Mouse (Mus musculus) intestine, embryonic 16.5 days (tissue): Measurements from ENCODE around the gene Olfr519. TPM values are rescaled to one million over a fixed set of nuclear protein-coding genes. Genes with fewer than 3 reads are reported as not detected.
A peak's percentile ranks its signal among the peaks of the same experiment; 100 is the strongest.

Experiments used
- ATAC-seq: fragments of 200-750 bp; cut with Nextera tagmentation; 2 replicates; pipeline ENCODE4 v1.8.0; 2017; ENCODE audit warnings: moderate TSS enrichment, moderate library complexity
- H3K27ac ChIP-seq: fragments of 300-500 bp; sonication (generic); 2 replicates; pipeline ENCODE4 v1.5.1; 2014; ENCODE audit warnings: mild to moderate bottlenecking, low read length
- H3K27me3 ChIP-seq: fragments of 300-500 bp; sonication (generic); replicated peaks from 2 replicates; pipeline ENCODE4 v1.6.1; 2014; ENCODE audit warnings: low read length, control low read depth, mixed read lengths; ENCODE audit not compliant: control insufficient read depth, insufficient read depth
- H3K36me3 ChIP-seq: fragments of 300-500 bp; sonication (generic); 2 replicates; pipeline ENCODE4 v1.6.1; 2014; ENCODE audit warnings: low read length, control low read depth; ENCODE audit not compliant: control insufficient read depth, insufficient read depth
- H3K4me1 ChIP-seq: fragments of 300-500 bp; sonication (generic); 2 replicates; pipeline ENCODE4 v1.6.1; 2014; ENCODE audit warnings: low read length, control low read depth, mixed read lengths; ENCODE audit not compliant: control insufficient read depth, insufficient read depth
- H3K4me2 ChIP-seq: fragments of 300-500 bp; sonication (generic); 2 replicates; pipeline ENCODE4 v1.6.1; 2014; ENCODE audit warnings: low read depth, low read length, control low read depth
- H3K4me3 ChIP-seq: fragments of 300-500 bp; sonication (generic); 2 replicates; pipeline ENCODE4 v1.5.1; 2014; ENCODE audit warnings: mild to moderate bottlenecking, low read length
- H3K9ac ChIP-seq: fragments of 300-500 bp; sonication (generic); 2 replicates; pipeline ENCODE4 v1.6.1; 2014; ENCODE audit warnings: low read depth, low read length
- H3K9me3 ChIP-seq: fragments of 300-500 bp; sonication (generic); 2 replicates; pipeline ENCODE4 v1.6.1; 2016; ENCODE audit warnings: low read length, control low read depth; ENCODE audit not compliant: control insufficient read depth
- WGBS: fragments of 180-500 bp; shearing (Covaris S2); extraction: QIAGEN DNeasy Blood & Tissue Kit; methylation state at CpG from one replicate; pipeline ENCODE4 v1.1.7; 2014; 5-methylcytosine and 5-hydroxymethylcytosine counted together
- polyA plus RNA-seq: library from polyadenylated mRNA; unstranded; fragments of >200 nt; fragmentation: Nextera tagmentation; extraction: Ambion mirVana; gene quantifications from 2 replicates; pipeline ENCODE4 v1.2.1, GENCODE M21; 2015

The Olfr519 gene
- not detected in 2 replicates for polyA plus RNA-seq

DNA sequence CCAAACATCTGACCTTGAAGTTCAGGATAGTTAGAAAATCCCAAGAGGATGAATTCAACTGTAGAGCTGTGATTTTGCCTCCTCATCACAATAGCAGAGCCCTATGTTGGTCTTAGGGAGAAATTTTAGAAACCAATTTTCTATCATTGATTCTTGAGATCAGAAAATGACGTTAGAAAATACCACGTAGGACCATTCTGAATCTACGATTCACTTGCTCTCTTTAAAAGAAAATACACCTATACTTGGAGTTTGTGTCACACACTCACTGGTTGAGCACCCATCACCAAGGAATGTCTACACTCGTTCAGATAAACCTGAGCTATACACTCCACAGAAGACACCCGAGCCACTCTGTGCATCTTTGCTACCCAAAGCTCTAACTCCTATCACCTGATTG, at the start of gene Olfr519:
TSS of gene Olfr519 (minus strand) at position 101 of the 400 bp plus-strand sequence.
- ATAC-seq, result no peak
- H3K4me2 ChIP-seq, result no peak within 1 kb of the TSS
- 80% methylated on average over 5 of the region's 5 CpGs for WGBS
- no peaks in the 10 kb centered on the region for H3K4me1 ChIP-seq
- no peak within 1 kb of the TSS for H3K9ac ChIP-seq
- H3K36me3 ChIP-seq, result no peaks in the 10 kb centered on the region
- H3K27me3 ChIP-seq, result no peaks in the 10 kb centered on the region
- no peak within 1 kb of the TSS for H3K4me3 ChIP-seq
- H3K9me3 ChIP-seq, result no peaks in the 10 kb centered on the region
- no peak within 1 kb of the TSS for H3K27ac ChIP-seq

DNA sequence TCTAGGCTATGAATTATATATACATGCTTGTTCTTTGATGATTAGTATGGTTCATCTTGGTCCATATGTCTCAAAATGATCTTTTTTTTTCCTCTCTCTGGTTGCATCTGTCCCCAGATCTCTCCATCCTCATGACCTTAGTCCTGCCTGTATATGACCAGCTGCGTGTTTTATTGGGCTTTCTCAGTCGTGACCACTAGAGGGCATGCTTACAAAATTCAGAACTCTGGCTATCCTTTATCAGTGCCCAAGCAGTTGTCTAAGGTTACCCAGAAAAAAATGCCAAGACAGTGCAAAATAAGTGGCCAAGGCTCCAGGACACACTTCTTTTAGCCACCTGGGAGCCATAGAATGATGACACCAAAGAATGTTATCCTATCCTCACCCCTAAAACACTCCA, 49.8 kb upstream of the Olfr519 start:
- peak; percentile 66 for ATAC-seq

DNA sequence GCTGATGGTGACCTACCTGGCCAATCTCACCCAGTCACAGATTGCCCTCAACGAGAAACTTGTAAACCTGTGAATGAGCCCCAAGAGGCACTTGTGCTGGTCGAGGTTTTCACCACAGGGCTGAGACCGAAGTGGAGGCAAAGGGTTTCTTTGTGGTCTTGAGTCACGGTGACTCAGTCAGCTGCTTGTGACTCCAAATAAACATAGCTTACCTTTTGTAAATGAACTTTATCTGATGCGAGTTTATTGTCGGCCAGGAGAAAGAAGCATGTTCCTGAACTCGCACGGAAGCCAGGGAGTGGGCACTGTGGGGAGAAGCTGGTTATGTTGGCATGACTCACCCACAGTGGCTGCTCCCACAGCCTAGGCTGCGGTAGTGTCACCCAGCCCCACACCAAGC, 47.2 kb upstream of the Olfr519 start:
- no peak for ATAC-seq
- 86% methylated on average over 9 of the region's 9 CpGs for WGBS
- H3K9me3 ChIP-seq, result no peaks in the 10 kb centered on the region

More for the DNA sequence above, 49.8 kb upstream of the Olfr519 start:
- H3K27ac ChIP-seq, result no peak overlapping the region
- H3K4me1 ChIP-seq, result no peaks in the 10 kb centered on the region
- H3K9ac ChIP-seq, result no peak overlapping the region
- no peak overlapping the region for H3K4me2 ChIP-seq
- no peaks in the 10 kb centered on the region; the same call in 1 of the 2 replicates for H3K27me3 ChIP-seq
- no peak overlapping the region for H3K4me3 ChIP-seq
- H3K9me3 ChIP-seq, result no peaks in the 10 kb centered on the region
- 10% methylated on average over 2 of the region's 2 CpGs for WGBS
- H3K36me3 ChIP-seq, result peaks cover 16% of the 10 kb centered on the region; the same call in 1 of the 2 replicates

DNA sequence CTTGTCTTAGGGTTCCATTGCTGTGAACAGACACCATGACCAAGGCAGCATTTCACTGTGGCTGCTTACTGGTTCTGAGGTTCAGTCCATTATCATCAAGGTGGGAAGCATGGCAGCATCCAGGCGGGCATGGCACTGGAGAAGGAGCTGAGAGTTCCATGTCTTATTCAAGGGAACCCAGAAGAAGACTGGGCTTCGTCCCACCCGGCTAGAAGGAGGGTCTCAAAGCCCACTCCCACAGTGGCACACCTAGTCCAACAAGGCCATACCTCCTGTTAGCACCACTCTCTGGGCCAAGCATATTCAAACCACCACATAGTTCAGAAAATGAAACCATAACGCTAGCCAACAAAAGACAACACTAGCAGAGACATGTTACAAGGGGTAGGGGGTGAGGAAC, 42.4 kb upstream of the Olfr519 start:
- H3K4me1 ChIP-seq, result peaks cover 10% of the 10 kb centered on the region
- no peak overlapping the region for H3K27ac ChIP-seq
- H3K27me3 ChIP-seq, result no peaks in the 10 kb centered on the region
- H3K36me3 ChIP-seq, result peaks cover 26% of the 10 kb centered on the region
- WGBS, result 92% methylated on average over 4 of the region's 4 CpGs
- no peak overlapping the region for H3K9ac ChIP-seq
- no peak overlapping the region for H3K4me2 ChIP-seq
- H3K4me3 ChIP-seq, result no peak overlapping the region
- no peak for ATAC-seq
- no peaks in the 10 kb centered on the region for H3K9me3 ChIP-seq

More for the DNA sequence above, 47.2 kb upstream of the Olfr519 start:
- no peak overlapping the region for H3K4me2 ChIP-seq
- no peaks in the 10 kb centered on the region for H3K4me1 ChIP-seq
- no peak overlapping the region for H3K4me3 ChIP-seq
- no peak overlapping the region for H3K27ac ChIP-seq
- H3K36me3 ChIP-seq, result peaks cover 28% of the 10 kb centered on the region
- no peak overlapping the region for H3K9ac ChIP-seq
- H3K27me3 ChIP-seq, result no peaks in the 10 kb centered on the region

DNA sequence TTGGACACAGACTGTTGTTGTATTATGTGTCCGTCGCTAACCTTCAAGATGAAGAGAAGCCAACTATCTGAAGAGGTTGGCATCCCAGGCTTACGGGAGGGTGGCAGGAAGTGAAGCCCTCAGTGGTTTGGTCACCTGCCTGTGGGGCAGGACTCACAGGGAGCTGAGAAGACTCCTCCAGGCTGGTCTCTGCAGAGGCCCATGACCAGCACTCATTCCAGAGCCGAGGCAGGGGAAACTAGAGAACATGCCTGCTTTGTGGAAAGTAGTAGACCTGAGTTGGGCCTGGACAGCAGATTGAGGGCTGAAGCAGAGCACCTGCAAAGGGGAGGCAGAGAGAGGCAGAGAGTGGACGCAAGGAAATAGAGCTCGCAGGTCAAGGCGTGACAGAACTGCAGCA, 41.2 kb upstream of the Olfr519 start:
- WGBS, result 86% methylated on average over 7 of the region's 7 CpGs
- H3K27ac ChIP-seq, result no peak overlapping the region
- peaks cover 16% of the 10 kb centered on the region for H3K36me3 ChIP-seq
- no peaks in the 10 kb centered on the region for H3K27me3 ChIP-seq
- peaks cover 10% of the 10 kb centered on the region for H3K4me1 ChIP-seq
- H3K4me3 ChIP-seq, result peak overlapping the region; percentile 99
- no peaks in the 10 kb centered on the region for H3K9me3 ChIP-seq
- peak overlapping the region; percentile 83 for H3K4me2 ChIP-seq
- ATAC-seq, result no peak
- peak overlapping the region; percentile 98 for H3K9ac ChIP-seq

DNA sequence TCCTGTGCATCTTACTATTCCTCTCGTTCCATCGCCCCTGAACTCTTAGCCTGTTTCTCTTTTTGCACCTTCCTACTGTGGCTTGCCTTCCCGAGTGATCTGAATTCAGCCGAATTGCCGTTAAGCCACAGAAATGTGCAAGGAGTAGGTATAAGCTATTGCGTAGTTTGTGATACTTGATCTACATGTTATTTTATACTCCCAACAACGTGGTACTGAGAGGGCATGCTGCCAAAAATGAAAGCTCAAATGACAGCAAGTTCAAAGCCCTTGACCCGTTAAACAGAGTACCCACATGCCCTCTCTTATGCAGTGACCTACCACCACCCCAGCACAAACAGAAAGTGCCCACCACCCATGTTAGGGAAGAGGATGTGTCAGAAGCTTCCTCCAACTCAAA, 40.6 kb upstream of the Olfr519 start:
- no peak overlapping the region for H3K27ac ChIP-seq
- no peak for ATAC-seq
- WGBS, result 6% methylated on average over 8 of the region's 8 CpGs

DNA sequence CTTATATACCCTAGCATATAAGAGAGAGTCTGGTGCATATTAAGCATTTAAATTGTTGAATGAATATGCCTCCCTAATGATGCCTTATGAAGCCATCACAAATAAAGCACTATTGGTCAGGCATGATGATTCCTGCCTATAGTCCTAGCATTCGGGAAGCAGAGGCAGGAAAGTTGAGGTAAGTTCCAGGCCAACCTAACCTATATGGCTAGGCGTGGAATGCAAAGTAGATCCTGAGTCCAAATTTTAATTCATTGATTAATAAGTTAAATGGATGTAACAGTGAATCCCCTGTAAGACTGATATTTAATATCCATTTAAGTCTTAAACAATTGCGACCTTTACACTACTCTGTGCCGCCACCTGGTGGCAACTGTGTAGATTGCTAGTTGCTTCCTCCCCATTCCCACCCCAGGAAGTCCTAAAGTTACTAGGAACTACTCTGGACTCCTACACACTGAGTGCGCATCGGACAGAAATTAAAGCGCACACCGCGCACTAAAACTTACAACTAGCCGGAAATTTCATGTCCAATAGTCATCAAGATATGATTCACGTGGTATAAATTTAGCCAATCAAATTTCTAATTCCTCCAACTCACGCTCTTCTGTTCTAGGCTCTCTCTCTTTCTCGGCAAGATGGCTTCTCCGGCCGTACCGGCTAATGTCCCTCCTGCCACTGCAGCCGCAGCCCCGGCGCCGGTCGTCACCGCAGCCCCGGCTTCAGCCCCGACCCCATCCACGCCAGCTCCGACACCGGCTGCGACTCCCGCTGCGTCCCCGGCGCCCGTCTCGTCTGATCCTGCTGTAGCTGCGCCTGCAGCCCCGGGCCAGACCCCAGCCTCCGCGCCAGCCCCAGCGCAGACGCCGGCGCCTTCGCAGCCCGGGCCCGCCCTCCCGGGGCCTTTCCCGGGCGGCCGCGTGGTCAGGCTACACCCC, 39.8 kb upstream of the Olfr519 start, which contains the start of gene Eif3f:
TSS of gene Eif3f (plus strand) at position 624 of the 938 bp plus-strand sequence.
- no peaks in the 10 kb centered on the region for H3K27me3 ChIP-seq
- H3K4me1 ChIP-seq, result peaks cover 10% of the 10 kb centered on the region
- peak within 1 kb of the TSS; percentile 72 for H3K27ac ChIP-seq
- H3K9ac ChIP-seq, result peak within 1 kb of the TSS; percentile 98
- ATAC-seq, result peak; percentile 98
- H3K4me3 ChIP-seq, result peak within 1 kb of the TSS; percentile 99
- H3K4me2 ChIP-seq, result peak within 1 kb of the TSS; percentile 83
- 2% methylated on average over 49 of the region's 50 CpGs for WGBS
- no peaks in the 10 kb centered on the region for H3K9me3 ChIP-seq
- H3K36me3 ChIP-seq, result peaks cover 14% of the 10 kb centered on the region

More for the DNA sequence above, 40.6 kb upstream of the Olfr519 start:
- Histone ChIP-seq H3K9me3 (no peaks in the 10 kb centered on the region), H3K36me3 (peaks cover 14% of the 10 kb centered on the region), H3K4me3 (peak overlapping the region; percentile 99), H3K4me2 (peak overlapping the region; percentile 83), H3K4me1 (peaks cover 10% of the 10 kb centered on the region), H3K27me3 (no peaks in the 10 kb centered on the region), H3K9ac (peak overlapping the region; percentile 98)

DNA sequence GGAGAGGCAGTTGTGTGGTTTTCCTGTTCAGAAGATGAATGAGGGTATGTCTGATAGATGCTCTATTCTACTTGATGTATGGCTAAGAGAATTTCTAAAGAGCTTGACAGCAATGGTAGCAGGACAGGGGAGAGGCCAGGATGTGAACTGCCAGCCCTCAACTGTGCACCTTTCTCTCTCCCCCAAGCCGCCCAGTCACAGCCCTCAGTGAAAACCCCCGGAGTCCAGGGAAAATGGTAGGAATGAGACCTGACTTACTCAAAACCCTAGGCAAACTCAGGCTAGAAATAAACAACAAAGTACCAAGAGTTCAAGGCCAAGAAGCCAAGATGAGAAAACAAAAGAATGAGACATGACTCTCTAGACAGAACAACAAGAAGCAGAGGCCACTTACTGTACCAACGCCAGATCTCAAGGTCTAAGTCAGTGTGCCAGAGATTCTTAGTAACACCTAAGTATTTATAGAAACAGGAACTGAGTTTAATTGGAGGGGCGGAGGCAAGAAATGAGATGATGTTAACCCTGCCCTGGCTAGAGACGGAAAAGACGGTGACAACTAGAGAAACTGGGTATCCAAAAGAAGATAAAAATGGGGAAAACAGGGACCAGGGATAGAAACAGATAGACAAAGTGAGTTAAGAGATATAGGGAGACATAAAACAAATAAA, 35.6 kb upstream of the Olfr519 start, which contains the start of gene Nlrp10:
TSS of gene Nlrp10 (minus strand) at position 453 of the 668 bp plus-strand sequence.
- Histone ChIP-seq H3K4me2 (no peak within 1 kb of the TSS), H3K9me3 (no peaks in the 10 kb centered on the region), H3K9ac (no peak within 1 kb of the TSS), H3K27me3 (no peaks in the 10 kb centered on the region), H3K36me3 (no peaks in the 10 kb centered on the region), H3K27ac (no peak within 1 kb of the TSS), H3K4me3 (no peak within 1 kb of the TSS), H3K4me1 (no peaks in the 10 kb centered on the region)
- ATAC-seq, result no peak
- 72% methylated on average over 6 of the region's 6 CpGs for WGBS
